Mouse (Mus musculus) brain, adult 2 months (tissue): ENCODE results near the gene 1700129C05Rik.

Experiments used
- DNase-seq: peaks from one replicate; pipeline ENCODE4 v3.0.0; 2011; ENCODE audit warnings: low read depth, low spot score

Gene 1700129C05Rik

DNA sequence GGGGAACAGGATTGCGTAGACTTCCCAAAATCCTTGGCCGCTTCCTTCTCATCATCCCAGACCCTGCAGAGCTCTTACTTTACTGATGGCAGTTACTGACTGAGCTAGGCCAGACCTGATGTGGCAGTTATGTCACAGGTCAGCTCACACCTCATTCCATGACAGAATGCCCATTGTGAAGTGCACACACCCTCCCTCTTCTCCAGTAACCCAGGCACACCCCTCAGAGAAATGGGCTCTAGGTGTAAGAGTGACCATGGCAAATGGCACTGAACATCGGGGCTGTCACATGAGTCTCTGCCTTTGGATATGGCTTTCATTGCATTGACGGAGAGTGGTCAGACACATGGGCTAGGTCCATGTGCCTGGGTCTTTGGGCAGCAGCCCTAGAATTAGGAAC, at the start of gene 1700129C05Rik:
Gene 1700129C05Rik, minus strand, starts transcription at position 101 of the 400 bp plus-strand sequence.
- no peak for DNase-seq

DNA sequence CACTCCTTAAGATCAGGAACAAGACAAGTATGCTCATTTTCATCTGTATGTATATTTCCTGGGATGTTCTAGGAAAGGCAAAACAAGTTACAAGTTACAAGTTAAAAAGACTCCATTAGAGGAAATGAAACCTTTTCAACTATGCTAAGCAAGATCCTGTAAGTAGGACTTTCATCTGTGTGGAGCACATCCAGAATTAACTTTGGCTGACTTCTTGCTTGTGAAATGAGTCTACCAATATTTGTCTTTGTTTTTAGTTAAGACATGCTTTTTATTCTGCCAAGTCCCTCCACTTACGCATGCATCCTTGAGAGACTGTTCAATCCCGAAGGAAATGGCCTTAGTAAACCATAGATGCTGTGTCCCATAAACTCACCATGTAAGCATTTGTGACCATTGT, 43.4 kb upstream of the 1700129C05Rik start:
- DNase-seq: no peak

DNA sequence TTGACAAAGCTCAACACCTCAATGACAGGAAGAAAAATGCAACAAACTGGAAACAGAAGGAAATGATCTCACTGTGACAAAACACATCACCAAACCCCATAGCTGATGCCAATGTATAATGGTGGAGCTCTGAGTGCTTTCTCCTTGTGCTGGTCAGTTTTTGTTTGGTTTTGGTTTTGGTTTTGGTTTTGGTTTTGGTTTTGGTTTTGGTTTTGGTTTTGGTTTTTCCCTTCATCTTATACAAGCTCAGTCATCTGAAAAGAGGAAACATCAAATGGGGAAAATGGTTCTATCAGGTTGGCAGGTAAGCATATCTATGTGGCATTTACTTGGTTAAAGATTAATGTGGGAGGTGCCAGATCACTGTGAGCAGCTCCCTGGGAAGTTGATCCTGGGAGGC, 42.8 kb upstream of the 1700129C05Rik start:
- DNase-seq: no peak

DNA sequence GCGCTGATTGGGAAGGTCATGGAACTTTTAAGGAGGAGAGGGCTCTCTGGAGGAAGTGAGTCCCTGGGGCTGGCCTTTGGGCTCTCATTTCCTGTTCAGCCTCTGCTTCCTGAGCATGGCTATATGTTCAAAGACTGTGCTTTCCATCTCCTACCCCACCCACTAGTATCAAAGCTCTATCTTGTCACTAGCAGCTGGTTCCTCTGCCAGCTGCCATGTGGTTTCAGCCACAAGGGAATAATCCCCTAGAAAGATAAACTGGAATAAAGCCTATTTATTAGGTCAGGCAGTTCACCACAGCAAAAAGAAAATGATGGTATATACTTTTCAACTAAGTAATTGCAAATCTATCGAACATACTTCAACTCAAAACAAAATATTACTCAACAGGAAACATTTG, 40.0 kb upstream of the 1700129C05Rik start:
- DNase-seq: no peak

DNA sequence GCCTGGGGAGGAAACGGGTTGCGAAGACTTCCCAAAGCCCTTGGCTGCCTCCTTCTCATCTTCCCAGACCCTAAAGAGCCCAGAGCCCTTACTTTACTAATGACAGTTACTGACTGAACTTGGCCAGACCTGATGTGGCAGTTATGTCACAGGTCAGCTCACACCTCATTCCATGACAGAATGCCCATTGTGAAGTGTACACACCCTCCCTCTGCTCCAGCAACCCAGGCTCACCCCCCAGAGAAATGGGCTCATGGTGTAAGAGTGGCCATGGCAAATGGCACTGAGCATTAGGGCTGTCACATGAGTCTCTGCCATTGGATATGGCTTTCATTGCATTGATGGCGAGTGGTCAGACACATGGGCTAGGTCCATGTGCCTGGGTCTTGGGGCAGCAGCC, 36.0 kb upstream of the 1700129C05Rik start, which contains the start of gene Gm5142:
Gene Gm5142, minus strand, starts transcription at position 101 of the 400 bp plus-strand sequence.
- DNase-seq: no peak

DNA sequence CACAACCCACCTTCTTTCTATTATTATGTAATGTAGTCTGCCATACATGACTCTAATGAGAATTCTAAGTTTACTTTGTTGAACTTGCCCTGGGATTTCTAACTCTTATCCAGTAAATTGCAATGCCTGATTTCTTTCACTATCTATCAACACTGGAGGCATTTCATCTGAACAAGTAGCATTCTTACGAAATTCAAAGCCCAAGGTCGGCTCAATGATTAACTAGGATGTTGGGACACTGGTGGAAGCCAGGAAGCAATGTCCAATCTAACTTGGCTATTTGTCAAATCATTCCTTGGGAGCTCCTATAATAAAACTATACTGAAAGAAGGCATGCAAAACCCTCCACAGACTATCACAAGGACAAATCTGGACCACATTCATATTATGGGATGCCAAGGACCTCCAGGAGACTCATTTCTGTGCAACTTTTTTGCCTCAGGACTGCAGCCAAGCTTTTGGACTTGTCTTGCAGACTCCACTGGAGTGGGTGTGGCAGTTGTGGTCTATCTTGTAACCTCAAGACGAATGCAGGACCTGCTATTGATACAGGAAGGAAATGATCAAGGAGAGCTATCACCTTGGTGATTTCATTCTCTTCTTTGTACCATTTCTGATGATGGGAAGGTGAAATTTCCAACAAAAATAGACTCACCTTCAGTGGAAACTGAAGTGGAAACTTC, 14.5 kb upstream of the 1700129C05Rik start:
- no peak for DNase-seq

DNA sequence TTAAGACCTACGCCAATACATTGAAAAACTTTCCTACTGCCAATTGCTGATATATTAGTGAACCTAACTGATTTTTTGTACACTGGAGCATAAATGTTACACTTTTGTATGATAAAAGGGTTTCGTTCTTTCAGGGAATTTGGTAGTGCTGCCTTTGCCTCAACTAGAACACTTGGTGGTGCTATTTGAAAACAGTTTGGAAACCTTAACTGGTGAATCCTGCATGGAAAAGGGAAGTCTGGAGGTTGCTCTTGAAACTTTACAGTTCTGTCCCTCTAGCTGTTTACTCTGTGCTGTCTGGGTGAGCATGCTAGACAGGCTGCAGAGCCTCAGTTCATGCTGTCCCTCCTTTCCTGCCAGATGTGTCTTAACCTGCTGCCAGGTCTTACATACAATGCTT, 12.9 kb upstream of the 1700129C05Rik start:
- DNase-seq: peak; percentile 58

DNA sequence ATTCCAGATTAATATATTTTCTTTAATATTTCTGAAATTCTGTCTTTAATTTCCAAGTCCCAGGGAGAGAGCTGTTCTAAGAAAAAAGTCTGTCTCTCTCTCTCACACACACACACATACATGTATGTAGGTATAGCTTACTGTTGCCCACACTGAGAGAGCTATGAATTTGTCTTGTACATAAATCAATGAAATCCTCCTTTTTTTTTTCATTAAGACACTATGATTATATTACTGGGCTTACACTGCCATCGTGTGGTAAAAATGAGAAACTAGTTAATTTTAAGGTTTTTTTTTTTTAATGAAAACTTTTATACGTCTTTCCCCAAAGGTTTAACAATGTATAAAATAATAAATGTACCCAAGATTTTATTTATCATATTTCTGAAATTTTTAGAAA, 28.4 kb downstream of the 1700129C05Rik start:
- DNase-seq: peak; percentile 15

DNA sequence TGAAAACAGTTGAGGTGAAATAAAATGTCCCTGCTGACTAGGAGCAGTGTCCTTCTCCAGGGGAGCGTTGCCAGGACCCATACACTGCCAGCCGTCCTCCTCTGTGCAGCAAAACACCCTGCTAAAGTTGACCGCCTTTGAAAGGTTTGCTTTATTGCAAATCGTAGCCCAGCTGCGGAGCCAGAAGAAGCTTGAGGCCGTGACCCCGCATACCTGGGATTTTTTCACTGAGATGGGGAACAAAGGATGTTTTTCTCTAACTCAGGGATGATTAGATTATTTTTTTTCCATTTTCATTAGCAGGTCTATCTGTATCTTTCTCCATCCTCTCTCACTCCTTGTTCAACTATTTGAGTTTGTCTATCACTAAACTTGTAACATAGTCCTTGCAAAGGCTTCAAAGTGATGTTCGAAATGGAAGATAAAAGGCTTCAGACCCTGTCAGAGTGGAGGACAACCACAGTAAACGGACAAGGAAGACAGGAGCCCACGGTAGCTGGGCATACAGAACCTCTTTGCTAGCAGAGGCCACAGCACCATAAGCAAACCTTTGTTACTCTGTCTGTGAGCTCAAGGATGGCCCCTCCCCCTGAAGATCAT, 38.6 kb downstream of the 1700129C05Rik start:
- no peak for DNase-seq

DNA sequence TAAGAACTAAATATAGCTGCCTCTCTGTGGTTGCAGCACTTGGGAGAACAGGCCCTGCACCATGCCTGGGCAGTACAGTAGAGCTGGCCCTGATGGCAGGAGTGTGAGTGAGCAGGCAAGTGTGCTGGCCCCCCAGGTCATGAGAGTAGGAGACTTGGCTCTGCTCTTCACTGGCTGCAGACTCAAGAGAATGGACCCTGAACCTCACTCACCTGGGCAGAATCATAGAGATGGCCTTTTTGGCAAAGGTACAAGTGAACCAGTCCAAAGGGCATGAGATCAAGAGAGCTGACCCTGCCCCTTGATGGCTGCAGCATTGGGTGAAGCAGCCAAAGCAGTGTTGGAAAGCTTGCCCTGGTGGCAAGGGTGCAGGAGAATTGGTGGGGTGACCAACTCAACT, 49.1 kb downstream of the 1700129C05Rik start:
- no peak for DNase-seq

DNA sequence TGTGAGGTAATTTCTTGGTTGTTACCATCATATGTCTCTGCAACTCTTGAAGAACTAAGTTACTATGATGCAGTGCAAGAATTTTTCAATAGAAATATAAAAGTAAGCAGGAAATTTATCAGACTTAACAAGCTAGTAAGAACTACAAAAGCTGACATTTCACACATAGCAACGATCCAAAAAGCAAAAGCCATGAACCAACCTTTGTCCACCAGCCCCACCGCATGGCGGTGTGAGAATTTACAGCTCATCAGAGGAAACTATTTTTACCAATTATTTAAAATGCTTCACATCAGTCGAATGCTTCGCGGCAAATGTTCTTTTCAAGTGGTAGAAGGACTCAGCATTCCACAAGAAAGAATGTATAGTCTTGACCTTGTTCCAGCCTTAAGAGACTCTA, 58.3 kb downstream of the 1700129C05Rik start:
- DNase-seq: peak; percentile 71
